Mouse (Mus musculus): Measurements from ENCODE around the gene Lpin1.

DNA sequence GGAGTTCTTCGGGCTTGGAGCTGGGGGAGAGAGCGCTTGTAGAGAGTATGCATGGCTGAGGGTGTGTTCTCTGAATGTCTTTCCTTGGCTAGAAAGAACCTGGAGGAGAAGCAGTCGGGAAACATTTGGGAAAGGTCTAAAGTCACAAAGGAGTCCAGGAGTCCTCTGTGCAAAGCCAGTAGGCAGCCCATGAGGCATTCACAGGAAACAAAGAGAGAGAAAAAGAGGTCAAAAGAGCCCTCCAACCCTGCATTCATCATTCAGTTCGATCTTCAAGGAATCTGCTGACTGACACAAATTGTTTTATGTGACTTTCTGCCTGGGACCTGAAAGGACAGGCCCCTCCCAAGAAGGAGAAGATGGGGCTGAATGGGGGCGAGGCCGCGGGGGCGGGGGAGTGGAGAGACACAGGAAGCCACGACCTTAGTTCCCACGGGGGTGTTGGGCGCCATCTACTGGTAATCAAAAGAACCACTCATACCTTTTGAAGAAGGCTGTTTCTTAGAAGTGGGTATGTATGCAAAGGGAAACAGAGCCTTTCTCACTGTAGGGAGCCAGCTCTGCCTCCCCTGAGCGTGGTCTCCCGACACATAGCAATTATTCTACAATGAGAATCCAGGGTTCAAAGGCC is 101.5 kb downstream of the Lpin1 start:
- no peak for TF ChIP-seq POLR2A (IDR thresholded peaks at IDR 0.05; ENCODE audit: extremely low read depth, insufficient read depth, low read length)
- peak; percentile 75 for TF ChIP-seq CTCF (IDR thresholded peaks at IDR 0.05; ENCODE audit: low read depth, low read length)

Data from liver, adult 2 months (tissue).